Mouse (Mus musculus) myocyte (in vitro differentiated cells): ENCODE measurements around the gene 0610010K14Rik.

Experiments
- E2F4 ChIP-seq: IDR thresholded peaks from one replicate; pipeline ENCODE4 v1.6.1; 2011; ENCODE audit warnings: mild to moderate bottlenecking, control low read depth, moderate library complexity; ENCODE audit not compliant: insufficient read depth
- MAX ChIP-seq: IDR thresholded peaks from one replicate; pipeline ENCODE4 v1.6.1; 2011; ENCODE audit warnings: low read depth, mild to moderate bottlenecking, control low read depth
- MYOD1 ChIP-seq, 3 experiments: IDR thresholded peaks; one replicate each; pipeline ENCODE4 v1.6.1; 2011; ENCODE audit warnings: control low read depth in 2 of 3, low read depth in 2 of 3, mild to moderate bottlenecking in 2 of 3, moderate library complexity in 1 of 3; ENCODE audit not compliant: insufficient read length in 2 of 3, control insufficient read depth in 1 of 3
- MYOG ChIP-seq, 3 experiments: IDR thresholded peaks; one replicate each; pipeline ENCODE4 v1.6.1; 2011; ENCODE audit warnings: control low read depth in 2 of 3, low read depth in 2 of 3, mild to moderate bottlenecking in 2 of 3; ENCODE audit not compliant: insufficient read length in 2 of 3, control insufficient read depth in 1 of 3, insufficient read depth in 1 of 3
- POLR2A ChIP-seq: IDR thresholded peaks from one replicate; pipeline ENCODE4 v1.6.1; 2011; ENCODE audit warnings: low read depth, mild to moderate bottlenecking, control low read depth, moderate library complexity; ENCODE audit not compliant: insufficient read length
- POLR2AphosphoS2 ChIP-seq: IDR thresholded peaks from one replicate; pipeline ENCODE4 v1.6.1; 2011; ENCODE audit warnings: low read depth, control low read depth; ENCODE audit not compliant: insufficient read length
- REST ChIP-seq: IDR thresholded peaks from one replicate; pipeline ENCODE4 v1.6.1; 2011; ENCODE audit warnings: mild to moderate bottlenecking, control low read depth, moderate library complexity; ENCODE audit not compliant: insufficient read depth, insufficient read length
- TCF12 ChIP-seq: IDR thresholded peaks from one replicate; pipeline ENCODE4 v1.6.1; 2011; ENCODE audit warnings: mild to moderate bottlenecking, control low read depth; ENCODE audit not compliant: poor library complexity, insufficient read depth, severe bottlenecking
- TCF3 ChIP-seq: IDR thresholded peaks from one replicate; pipeline ENCODE4 v1.6.1; 2011; ENCODE audit warnings: low read depth, control low read depth; ENCODE audit not compliant: insufficient read length
- USF1 ChIP-seq: IDR thresholded peaks from one replicate; pipeline ENCODE4 v1.6.1; 2011; ENCODE audit warnings: low read depth, mild to moderate bottlenecking, control low read depth, moderate library complexity

DNA sequence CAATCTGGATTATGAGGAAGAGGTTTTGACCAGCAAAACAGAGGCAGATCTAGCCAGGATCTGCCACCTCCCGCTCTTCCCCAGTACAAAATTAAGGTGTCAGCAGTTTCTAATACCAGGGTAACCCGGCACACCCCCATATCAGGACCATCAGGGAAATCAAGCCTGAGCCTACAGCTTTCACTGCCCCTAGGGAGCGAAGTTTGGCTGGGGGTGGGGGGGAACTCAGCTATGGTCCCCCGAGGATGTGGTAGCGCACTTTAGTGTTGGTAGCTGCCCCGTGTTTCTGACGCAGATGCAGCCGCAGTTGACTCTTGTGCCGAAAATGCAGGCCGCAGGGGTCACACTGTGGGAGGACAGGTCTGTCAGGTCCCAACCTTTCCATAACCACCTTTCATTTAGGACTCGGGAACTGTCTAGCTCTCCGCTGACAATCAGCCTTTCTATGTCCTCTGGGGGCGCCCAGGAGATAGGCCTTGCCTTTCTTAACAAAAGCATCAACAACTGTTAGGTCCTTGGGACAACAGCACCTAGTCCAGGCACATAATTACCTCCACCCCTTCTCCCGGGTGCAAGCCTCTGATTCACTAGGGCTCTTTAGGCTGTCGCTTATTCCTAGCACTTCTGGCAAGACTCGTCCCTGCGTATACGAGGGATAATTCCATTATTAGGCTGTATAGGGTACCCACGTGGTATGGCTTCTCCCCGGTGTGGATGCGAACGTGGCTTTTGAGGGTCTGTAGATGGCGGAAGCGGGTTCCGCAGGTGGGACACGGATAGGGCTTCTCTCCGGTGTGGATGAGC lies 11.7 kb downstream of the 0610010K14Rik start:
- TF ChIP-seq TCF12 = no peak
- no peak for TF ChIP-seq MAX
- TF ChIP-seq POLR2AphosphoS2 = no peak
- no peak for TF ChIP-seq MYOG (IDR thresholded peaks at IDR 0.05; ENCODE audit: control insufficient read depth in 1 of 3, insufficient read depth in 1 of 3, insufficient read length in 2 of 3, low read depth in 2 of 3)
- no peak for TF ChIP-seq E2F4
- no peak for TF ChIP-seq TCF3
- no peak for TF ChIP-seq POLR2A
- TF ChIP-seq MYOD1 (IDR thresholded peaks at IDR 0.05; ENCODE audit: control insufficient read depth in 1 of 3, insufficient read length in 2 of 3, low read depth in 2 of 3) = no peak
- no peak for TF ChIP-seq USF1
- TF ChIP-seq REST = no peak
